Mouse (Mus musculus): ENCODE data around the gene Etv4. TPM values are rescaled to one million over a fixed set of nuclear protein-coding genes. Genes with fewer than 3 reads are reported as not detected.

The Etv4 gene
- polyA plus RNA-seq, 1 experiment from 2014 or later = 9.4 TPM

DNA sequence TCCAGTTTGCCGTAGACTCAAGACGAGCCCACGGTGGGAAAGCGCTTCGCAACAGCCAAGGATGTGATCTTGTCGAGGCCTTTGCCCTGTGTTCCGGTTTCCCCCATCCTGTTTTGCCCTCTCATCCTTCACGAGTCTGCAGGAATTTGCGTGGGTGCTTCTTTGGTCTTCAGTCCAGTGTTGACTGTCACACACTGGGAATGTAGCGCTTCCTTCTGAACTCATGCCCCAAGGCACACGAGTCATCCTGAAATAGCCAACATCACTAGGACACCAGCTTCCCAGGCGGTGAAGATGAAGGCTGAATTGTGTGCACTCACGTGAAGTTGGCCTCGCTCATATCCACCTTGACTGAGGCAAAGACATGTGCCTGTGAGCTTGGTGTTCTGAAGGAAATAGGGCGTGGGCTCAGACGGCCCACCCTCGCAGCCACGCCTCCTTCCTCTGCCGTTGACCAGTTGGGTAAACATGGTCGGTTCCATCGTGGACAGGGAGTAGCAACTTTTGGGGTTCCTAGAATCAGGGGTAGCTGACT, 65.1 kb downstream of the Etv4 start:
- H3K27ac ChIP-seq (ENCODE audit: low read depth, low read length) = no peak overlapping the region

More for the DNA sequence above, 65.1 kb downstream of the Etv4 start:
- Histone ChIP-seq H3K4me1 (ENCODE audit: control insufficient read depth, insufficient read depth, low read length) (no peaks in the 10 kb centered on the region), H3K27me3 (ENCODE audit: control insufficient read depth, insufficient read depth, low read length) (no peaks in the 10 kb centered on the region), H3K4me3 (ENCODE audit: low read depth, low read length) (no peak overlapping the region), H3K4me2 (ENCODE audit: low read depth) (no peak overlapping the region), H3K9me3 (ENCODE audit: control insufficient read depth, low read length) (no peaks in the 10 kb centered on the region), H3K36me3 (ENCODE audit: control insufficient read depth, insufficient read depth, low read length) (no peaks in the 10 kb centered on the region), H3K9ac (ENCODE audit: low read length) (no peak overlapping the region)
- WGBS = 81% methylated on average over 21 of the region's 21 CpGs
- ATAC-seq (ENCODE audit: insufficient read depth, low FRiP score, low TSS enrichment) (no peak), DNase-seq (ENCODE audit: low spot score) (no peak)

Other genes with a start within 250 kb of the Etv4 start
- gene Brca1, start 233.4 kb downstream of the Etv4 start, polyA plus RNA-seq (2014; fragmentation: Nextera tagmentation; extraction: Ambion mirVana) = 20.3 and 20.4 TPM in 2 replicates
- 89.0 and 99.1 TPM in 2 replicates for gene Nbr1, start 233.2 kb downstream of the Etv4 start, polyA plus RNA-seq (2014; fragmentation: Nextera tagmentation; extraction: Ambion mirVana)
- gene Tmem106a, start 203.1 kb downstream of the Etv4 start, polyA plus RNA-seq (2014; fragmentation: Nextera tagmentation; extraction: Ambion mirVana) = 1.6 and 2.5 TPM in 2 replicates
- not detected in 2 replicates for gene Gm11634, start 186.1 kb downstream of the Etv4 start, polyA plus RNA-seq (2014; fragmentation: Nextera tagmentation; extraction: Ambion mirVana)
- 24.1 and 30.7 TPM in 2 replicates for gene Rdm1, start 158.2 kb downstream of the Etv4 start, polyA plus RNA-seq (2014; fragmentation: Nextera tagmentation; extraction: Ambion mirVana)
- 23.9 and 29.5 TPM in 2 replicates for gene Arl4d, start 119.8 kb downstream of the Etv4 start, polyA plus RNA-seq (2014; fragmentation: Nextera tagmentation; extraction: Ambion mirVana)
- 43.3 and 46.7 TPM in 2 replicates for gene Dhx8, start 52.5 kb downstream of the Etv4 start, polyA plus RNA-seq (2014; fragmentation: Nextera tagmentation; extraction: Ambion mirVana)
- gene Meox1, start 109.0 kb upstream of the Etv4 start, polyA plus RNA-seq (2014; fragmentation: Nextera tagmentation; extraction: Ambion mirVana) = 19.9 and 23.9 TPM in 2 replicates
- not detected in 2 replicates for gene Sost, start 181.6 kb upstream of the Etv4 start, polyA plus RNA-seq (2014; fragmentation: Nextera tagmentation; extraction: Ambion mirVana)
- gene Cfap97d1, start 198.9 kb upstream of the Etv4 start, polyA plus RNA-seq (2014; fragmentation: Nextera tagmentation; extraction: Ambion mirVana) = not detected in 2 replicates
- gene Dusp3, start 201.6 kb upstream of the Etv4 start, polyA plus RNA-seq (2014; fragmentation: Nextera tagmentation; extraction: Ambion mirVana) = 14.0 and 15.3 TPM in 2 replicates
- 28.1 and 35.1 TPM in 2 replicates for gene Mpp3, start 243.1 kb upstream of the Etv4 start, polyA plus RNA-seq (2014; fragmentation: Nextera tagmentation; extraction: Ambion mirVana)